Mouse (Mus musculus) liver, embryonic 14.5 days (tissue): ENCODE data around the gene 1600002K03Rik.

Experiments used
- CTCF ChIP-seq: IDR thresholded peaks from 2 replicates; pipeline ENCODE4 v1.5.1; 2016; ENCODE audit warnings: antibody characterized with exemption, low read depth, control low read depth
- EP300 ChIP-seq: IDR thresholded peaks from 2 replicates; pipeline ENCODE4 v1.6.1; 2016; ENCODE audit warnings: antibody characterized with exemption, low read depth

DNA sequence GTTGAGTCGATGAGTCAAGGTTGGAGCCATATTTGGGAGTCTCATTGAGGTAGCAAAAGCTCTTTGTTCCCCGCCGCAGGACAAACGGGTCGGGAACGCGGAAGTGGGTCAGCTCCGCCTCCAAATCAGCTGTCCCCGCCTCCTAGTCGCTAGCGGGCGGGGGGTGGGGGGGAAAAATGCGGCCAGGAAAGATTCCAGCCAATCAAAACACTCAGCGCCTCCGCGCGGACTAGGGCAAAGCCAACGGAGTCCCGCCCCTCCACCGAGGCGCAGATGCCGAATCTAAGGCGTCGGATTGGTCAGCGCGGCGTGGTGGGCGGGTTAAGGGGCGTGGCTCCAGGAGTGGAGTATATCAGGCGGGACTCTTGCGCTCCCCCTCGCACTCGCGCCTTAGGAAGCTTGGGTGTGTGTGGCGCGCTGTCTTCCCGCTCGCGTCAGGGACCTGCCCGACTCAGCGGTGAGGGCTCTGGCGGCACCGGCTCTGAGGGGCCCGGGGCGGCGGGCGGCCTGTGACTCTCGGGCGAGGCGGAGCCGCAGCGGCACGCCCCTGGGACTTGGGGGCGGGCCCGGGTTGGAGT lies 5.2 kb upstream of the 1600002K03Rik start:
- TF ChIP-seq CTCF (no peak), EP300 (no peak)
